Mouse (Mus musculus): ENCODE data around the gene Clic5.

DNA sequence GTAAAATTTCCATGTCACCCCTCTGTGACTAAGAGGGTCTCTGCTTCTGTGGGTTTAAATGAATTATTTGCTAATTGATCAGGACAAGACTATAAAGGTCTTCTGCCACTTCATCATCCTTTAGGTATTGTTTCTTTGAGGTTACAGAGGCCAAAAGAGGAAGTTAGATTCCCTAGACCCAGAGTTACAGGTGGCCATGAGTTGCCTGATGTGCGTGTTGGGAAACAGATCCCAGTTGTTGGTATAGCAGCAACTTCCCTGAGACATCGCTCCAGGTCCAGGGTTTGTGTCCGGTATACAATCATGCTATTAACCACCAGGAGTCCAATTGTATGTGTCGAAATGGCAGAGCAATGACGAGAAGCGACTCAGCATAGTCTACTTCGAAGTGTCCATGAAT lies 81.7 kb downstream of the Clic5 start:
- TF ChIP-seq TCF12 (IDR thresholded peaks at IDR 0.05; ENCODE audit: insufficient read depth, poor library complexity, severe bottlenecking) (no peak), POLR2A (IDR thresholded peaks at IDR 0.05; ENCODE audit: insufficient read length, low read depth) (no peak), MYOD1 (IDR thresholded peaks at IDR 0.05; ENCODE audit: control insufficient read depth in 1 of 3, insufficient read length in 2 of 3, low read depth in 2 of 3) (no peak), E2F4 (IDR thresholded peaks at IDR 0.05; ENCODE audit: insufficient read depth) (no peak), CEBPB (IDR thresholded peaks at IDR 0.05; ENCODE audit: insufficient read depth, poor library complexity, severe bottlenecking) (no peak), POLR2AphosphoS2 (IDR thresholded peaks at IDR 0.05; ENCODE audit: insufficient read length, low read depth) (no peak), USF1 (IDR thresholded peaks at IDR 0.05; ENCODE audit: low read depth) (no peak), MYOG (IDR thresholded peaks at IDR 0.05; ENCODE audit: control insufficient read depth in 1 of 3, insufficient read depth in 1 of 3, insufficient read length in 2 of 3, low read depth in 2 of 3) (no peak), MAX (IDR thresholded peaks at IDR 0.05; ENCODE audit: low read depth) (no peak), REST (IDR thresholded peaks at IDR 0.05; ENCODE audit: insufficient read depth, insufficient read length) (no peak), TCF3 (IDR thresholded peaks at IDR 0.05; ENCODE audit: insufficient read length, low read depth) (no peak), SRF (IDR thresholded peaks at IDR 0.05; ENCODE audit: control insufficient read depth, insufficient read length, low read depth) (no peak)
